Mouse (Mus musculus) lung, adult 2 months (tissue): Measurements from ENCODE around the gene Rnf207. TPM values are rescaled to one million over a fixed set of nuclear protein-coding genes. Genes with fewer than 3 reads are reported as not detected.

Experiments used
- DNase-seq: peaks from one replicate; pipeline ENCODE4 v3.0.0; 2022
- H3K4me1 ChIP-seq: fragments of 200-500 bp; 2 replicates; pipeline ENCODE4 v1.6.1; 2011; ENCODE audit warnings: low read length; ENCODE audit not compliant: control insufficient read depth, insufficient read depth
- H3K4me3 ChIP-seq: fragments of 200-500 bp; replicated peaks from 2 replicates; pipeline ENCODE3; 2011; ENCODE audit warnings: low read depth, mild to moderate bottlenecking, control low read depth, low read length; ENCODE audit errors: extremely low read depth
- CTCF ChIP-seq: fragments of 200-500 bp; IDR thresholded peaks from 2 replicates; pipeline ENCODE4 v1.5.1; 2011; ENCODE audit warnings: mild to moderate bottlenecking, low read length, control low read depth; ENCODE audit not compliant: insufficient read depth
- POLR2A ChIP-seq: fragments of 200-500 bp; IDR thresholded peaks from 2 replicates; pipeline ENCODE4 v1.6.1; 2011; ENCODE audit warnings: low read depth, mild to moderate bottlenecking, control low read depth, low read length, borderline replicate concordance; ENCODE audit errors: extremely low read depth
- WGBS: fragments of 180-500 bp; shearing (Covaris S2); methylation state at CpG from one replicate; pipeline ENCODE4 v1.1.7; 2018; 5-methylcytosine and 5-hydroxymethylcytosine counted together
- polyA plus RNA-seq: library from polyadenylated mRNA; depleted of rRNA; stranded (reverse); fragments of >200 nt; gene quantifications from 2 replicates; pipeline ENCODE4 v1.2.3, GENCODE M21; 2012

Gene Rnf207
- polyA plus RNA-seq, 1 experiment, result 5.8 TPM

GRCm38 (mm10) chr4:152350722-152351421 is 32.1 kb upstream of the Rnf207 start:
- Histone ChIP-seq H3K4me1 (no peaks in the 10 kb centered on the region), H3K4me3 (no peak overlapping the region)
- DNase-seq, result no peak
- 16% methylated on average over 8 of the region's 8 CpGs for WGBS
- TF ChIP-seq POLR2A (no peak), CTCF (no peak)

- TF ChIP-seq CTCF (no peak), POLR2A (no peak)
- DNase-seq, result no peak
- H3K4me1 ChIP-seq, result peaks cover 7% of the 10 kb centered on the region; the same call in 1 of the 2 replicates
- H3K4me3 ChIP-seq, result no peak overlapping the region
- 2% methylated on average over 16 of the region's 17 CpGs for WGBS
These were observed 31.1 kb upstream of the Rnf207 start for GRCm38 (mm10) chr4:152349837-152350381.

DNA sequence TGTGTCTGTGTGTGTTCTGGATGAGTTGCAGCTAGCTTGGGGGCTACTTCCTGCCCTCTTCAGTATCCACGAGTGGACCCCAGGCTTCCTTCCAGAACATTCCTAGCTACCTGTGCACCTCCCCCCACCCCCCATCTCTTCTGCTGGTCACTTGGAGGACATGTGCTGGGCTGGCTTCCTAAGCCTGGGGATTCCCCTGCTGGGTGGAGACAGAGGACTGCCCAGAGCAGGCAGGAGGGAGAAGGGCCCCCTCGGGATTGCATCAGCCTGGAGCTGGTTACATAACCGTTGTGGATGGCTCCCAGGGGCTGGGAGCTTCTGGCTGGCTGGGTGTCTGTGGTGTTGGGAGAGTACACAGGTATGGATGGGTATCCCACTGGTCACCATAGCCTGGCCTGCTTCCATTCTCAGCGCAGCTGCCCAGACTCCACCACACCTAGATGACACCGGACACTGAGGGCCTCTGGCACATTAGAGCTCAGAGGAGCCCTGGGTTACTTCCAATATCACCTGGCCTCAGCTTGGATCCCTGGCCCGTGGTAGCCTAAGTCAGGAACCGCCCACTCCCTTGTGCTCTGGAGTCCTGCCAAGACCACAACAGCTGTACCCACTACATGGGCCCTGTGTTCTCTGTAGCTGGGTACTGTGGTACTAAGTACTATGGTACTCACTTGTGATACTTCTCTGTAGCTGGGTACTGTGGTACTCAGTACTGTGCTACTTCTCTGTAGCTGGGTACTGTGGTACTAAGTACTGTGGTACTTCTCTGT is 26.5 kb upstream of the Rnf207 start:
- WGBS, result 29% methylated on average over 7 of the region's 7 CpGs
- H3K4me3 ChIP-seq, result no peak overlapping the region
- no peak for TF ChIP-seq CTCF
- TF ChIP-seq POLR2A, result no peak
- H3K4me1 ChIP-seq, result peaks cover 7% of the 10 kb centered on the region; the same call in 1 of the 2 replicates
- DNase-seq, result peak; percentile 57

DNA sequence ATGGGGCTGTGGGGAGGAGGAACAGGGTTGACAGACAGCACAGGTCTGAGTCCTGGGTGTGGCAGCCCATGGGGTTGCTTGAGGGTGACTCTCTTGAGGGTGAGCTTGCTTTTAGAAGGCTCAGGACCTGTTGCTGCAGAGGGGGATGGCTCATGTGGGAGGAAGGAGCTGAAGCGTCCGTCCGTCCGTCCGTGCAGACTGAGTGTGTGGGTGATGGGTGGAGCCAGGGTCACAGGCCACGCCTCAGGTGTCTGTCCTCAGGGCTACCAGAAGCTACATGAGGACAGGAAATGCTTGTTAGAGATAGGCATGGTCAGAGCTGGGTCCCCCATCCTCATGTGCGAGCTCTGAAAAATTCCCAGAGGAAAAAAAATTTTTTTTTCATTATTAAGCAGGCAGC is 25.9 kb upstream of the Rnf207 start:
- WGBS, result 29% methylated on average over 7 of the region's 7 CpGs
- no peak for TF ChIP-seq CTCF
- TF ChIP-seq POLR2A, result no peak
- no peak overlapping the region for H3K4me3 ChIP-seq
- peaks cover 7% of the 10 kb centered on the region; the same call in 1 of the 2 replicates for H3K4me1 ChIP-seq
- DNase-seq, result no peak

GRCm38 (mm10) chr4:152343296-152343695 is 24.5 kb upstream of the Rnf207 start:
- Histone ChIP-seq H3K4me3 (no peak overlapping the region), H3K4me1 (peaks cover 7% of the 10 kb centered on the region; the same call in 1 of the 2 replicates)
- WGBS, result 14% methylated on average over 5 of the region's 5 CpGs
- peak; percentile 63 for TF ChIP-seq CTCF
- no peak for TF ChIP-seq POLR2A
- DNase-seq, result no peak

GRCm38 (mm10) chr4:152340584-152341284 is 21.9 kb upstream of the Rnf207 start:
- H3K4me1 ChIP-seq, result peaks cover 7% of the 10 kb centered on the region; the same call in 1 of the 2 replicates
- whole genome bisulfite sequencing, result 40% methylated on average over 15 of the region's 15 CpGs
- TF ChIP-seq CTCF, result no peak
- no peak for TF ChIP-seq POLR2A
- no peak overlapping the region for H3K4me3 ChIP-seq
- DNase-seq, result no peak

DNA sequence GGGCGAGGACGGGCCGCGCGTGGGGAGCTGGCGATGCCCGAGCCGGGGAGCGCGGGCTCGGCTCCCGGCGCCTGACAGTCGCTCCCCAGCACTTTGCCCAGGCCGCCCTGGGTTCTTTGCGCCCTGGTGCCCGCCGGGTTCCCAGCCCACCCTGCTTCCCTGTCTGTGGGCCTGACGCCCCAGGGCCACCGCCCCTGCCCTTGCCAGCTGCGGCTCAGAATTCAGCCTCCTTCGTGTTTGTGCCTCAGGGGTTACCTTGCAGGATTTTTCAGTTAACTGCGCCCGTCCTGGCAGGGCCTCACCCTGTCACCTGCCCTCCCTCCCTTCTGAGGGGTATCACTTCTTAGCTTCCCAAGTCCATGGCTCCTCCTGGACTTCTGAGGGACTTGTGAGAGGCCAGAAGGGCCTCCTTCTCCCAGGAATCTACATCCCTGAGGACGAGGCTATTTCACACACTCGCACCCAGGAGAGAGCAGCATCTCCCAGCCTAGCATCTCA is 20.5 kb upstream of the Rnf207 start:
- WGBS, result 3% methylated on average over 26 of the region's 26 CpGs
- no peak for DNase-seq
- no peak overlapping the region for H3K4me3 ChIP-seq

GRCm38 (mm10) chr4:152338419-152339292 is 19.9 kb upstream of the Rnf207 start, which contains the start of gene Chd5:
Gene Chd5, plus strand, starts transcription at chr4:152338651.
- DNase-seq, result no peak
- WGBS, result 1% methylated on average over 103 of the region's 120 CpGs

More for the DNA sequence above, 20.5 kb upstream of the Rnf207 start:
- no peak for TF ChIP-seq CTCF
- no peak for TF ChIP-seq POLR2A
- no peaks in the 10 kb centered on the region for H3K4me1 ChIP-seq

More at GRCm38 (mm10) chr4:152338419-152339292, 19.9 kb upstream of the Rnf207 start, which contains the start of gene Chd5:
- H3K4me1 ChIP-seq, result no peaks in the 10 kb centered on the region
- H3K4me3 ChIP-seq, result no peak within 1 kb of the TSS
- TF ChIP-seq POLR2A (no peak), CTCF (no peak)
